Mouse (Mus musculus) common myeloid progenitor, adult 5-6 weeks (primary cell): ENCODE measurements around the gene Mthfd1. TPM values are rescaled to one million over a fixed set of nuclear protein-coding genes. Genes with fewer than 3 reads are reported as not detected.

Source experiments
- ATAC-seq: replicated peaks from 2 replicates; pipeline ENCODE4 v1.8.0; 2016; ENCODE audit warnings: low read depth, mild to moderate bottlenecking, moderate TSS enrichment, inconsistent platforms; ENCODE audit not compliant: poor library complexity, severe bottlenecking
- total RNA-seq: library from RNA; stranded (forward); fragments of 200-1000, 187-1606 nt; gene quantifications from 2 replicates; pipeline ENCODE4 v1.2.3, GENCODE M21; 2017

Mthfd1 gene
- total RNA-seq, 1 experiment from 2014 or later: 248 TPM

DNA sequence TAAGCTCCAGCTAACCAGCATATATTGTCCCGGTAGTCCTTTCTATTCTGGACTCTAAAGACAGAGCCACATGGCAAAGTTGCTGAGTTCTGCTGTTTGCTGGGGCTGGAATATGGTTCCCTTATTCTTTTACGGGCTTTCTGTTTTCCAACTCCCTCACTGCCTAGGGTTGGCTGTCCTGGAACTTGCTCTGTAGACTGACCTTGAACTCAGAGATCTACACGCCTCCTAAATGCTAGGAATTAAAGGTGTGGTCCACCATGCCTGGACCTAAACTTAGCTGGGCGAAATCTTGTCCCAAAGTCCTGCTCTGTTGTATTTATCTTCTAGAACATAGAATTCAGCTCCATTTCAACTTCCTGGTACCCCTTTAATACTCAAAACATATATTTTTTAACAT, 6.5 kb downstream of the Mthfd1 start:
- no peak for ATAC-seq

DNA sequence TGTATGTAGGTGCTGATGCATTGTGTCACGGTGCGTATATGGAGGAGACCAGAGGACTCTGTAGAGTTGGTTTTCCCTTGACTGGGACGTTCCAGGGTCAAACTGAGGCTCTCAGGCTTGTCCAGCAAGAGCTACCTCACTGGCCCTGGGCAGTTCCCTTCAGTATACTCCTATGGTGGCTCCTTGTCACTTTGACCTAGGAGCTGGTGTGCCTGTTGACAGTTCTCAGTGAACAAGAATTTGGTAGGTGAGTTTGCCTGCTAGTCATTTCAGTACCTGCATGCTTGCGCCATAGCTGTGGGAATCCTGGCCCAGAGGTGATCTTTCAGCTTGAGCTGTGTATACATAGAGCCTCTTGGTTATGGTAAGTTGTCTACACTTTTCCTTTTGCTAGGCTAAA, 7.8 kb downstream of the Mthfd1 start:
- ATAC-seq: no peak

DNA sequence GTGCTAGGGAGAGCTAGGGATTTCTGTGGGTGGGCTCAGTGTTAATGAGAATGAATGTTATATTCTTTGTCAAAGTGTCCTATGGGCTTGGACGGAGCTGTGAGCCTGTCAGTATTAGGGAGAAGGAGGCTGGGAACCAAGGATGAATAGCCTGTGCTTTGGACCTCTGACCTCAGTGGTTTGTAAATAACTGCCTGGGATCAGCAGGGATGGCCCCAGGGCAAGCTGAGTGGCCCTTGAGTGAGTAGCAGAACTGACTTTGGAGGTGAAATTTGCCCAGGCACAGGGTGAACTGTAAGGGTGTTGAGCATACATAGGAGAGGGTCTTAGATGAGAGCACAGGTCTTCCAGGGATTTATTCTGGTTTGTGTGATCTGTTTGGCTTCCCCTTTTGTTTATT, 8.8 kb downstream of the Mthfd1 start:
- ATAC-seq: no peak

DNA sequence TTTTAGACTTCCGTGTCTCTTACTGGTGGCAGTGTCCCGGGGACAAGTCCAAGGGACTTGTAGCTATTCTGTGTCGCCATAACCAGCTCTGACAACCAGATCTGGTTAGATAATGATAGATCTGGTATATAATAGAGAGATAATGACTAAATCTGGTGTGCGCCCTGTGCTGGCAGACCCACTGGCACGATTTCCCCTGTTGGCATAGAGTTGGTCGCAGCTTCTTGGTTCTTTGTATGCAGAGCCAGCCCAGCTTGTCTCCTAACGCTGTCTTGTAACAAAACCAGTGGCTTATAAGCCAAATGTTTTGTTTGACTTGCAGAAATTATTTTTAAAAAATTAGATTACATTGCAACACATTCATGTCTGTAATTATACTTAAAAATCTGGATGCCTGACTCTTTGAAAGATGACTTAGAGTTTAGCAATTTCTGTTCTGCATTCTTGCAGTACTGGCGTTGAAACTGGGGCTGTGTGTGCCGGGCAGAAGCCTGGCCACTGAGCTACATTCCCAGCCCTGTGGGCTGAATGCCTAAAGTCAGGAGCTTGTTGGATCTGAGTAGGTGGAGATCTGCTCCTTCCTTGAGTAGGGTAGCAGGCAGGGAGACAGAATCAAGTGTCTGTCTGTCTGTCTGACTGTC, 9.3 kb downstream of the Mthfd1 start:
- ATAC-seq: no peak

DNA sequence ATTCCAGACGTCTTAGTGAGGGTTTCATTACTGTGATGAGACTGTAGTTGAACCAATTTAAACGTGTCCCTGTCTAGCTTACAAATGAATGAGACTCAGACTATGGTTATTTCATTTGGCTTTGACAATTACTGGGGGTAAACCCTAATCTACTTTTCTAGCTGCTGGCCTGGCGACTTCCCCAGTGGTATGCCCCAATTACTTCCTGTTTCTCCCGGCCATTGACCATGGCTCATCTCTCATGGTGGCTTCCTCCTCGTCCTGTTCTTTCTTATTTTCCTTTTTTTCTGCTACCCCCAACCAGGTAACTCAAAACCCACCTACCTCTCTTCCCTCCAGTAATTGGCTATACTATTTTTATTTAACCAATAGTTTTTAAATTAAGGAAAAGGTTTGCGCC, 9.9 kb downstream of the Mthfd1 start:
- 0 out of 2 replicates have a peak, but pooled peaks have one; percentile 51 for ATAC-seq

DNA sequence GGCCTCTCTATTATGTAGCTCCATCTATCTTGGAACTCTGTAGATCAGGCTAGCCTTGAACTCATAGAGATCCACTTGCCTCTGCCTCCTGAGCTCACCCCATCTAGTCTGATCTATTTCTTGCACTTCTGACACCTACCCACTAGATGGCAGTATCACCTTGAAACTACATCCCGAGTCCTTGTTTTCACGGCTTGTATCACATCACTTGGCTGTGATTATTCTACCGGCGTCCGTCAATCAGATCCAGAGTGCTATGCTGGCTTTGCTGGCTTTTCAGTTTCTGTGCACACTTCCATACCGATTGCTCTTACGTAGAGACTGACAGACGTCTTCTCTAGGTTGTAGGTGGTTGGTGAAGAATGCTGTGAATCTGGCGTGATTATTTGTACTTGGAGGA, 11.8 kb downstream of the Mthfd1 start:
- ATAC-seq: peak; percentile 82

DNA sequence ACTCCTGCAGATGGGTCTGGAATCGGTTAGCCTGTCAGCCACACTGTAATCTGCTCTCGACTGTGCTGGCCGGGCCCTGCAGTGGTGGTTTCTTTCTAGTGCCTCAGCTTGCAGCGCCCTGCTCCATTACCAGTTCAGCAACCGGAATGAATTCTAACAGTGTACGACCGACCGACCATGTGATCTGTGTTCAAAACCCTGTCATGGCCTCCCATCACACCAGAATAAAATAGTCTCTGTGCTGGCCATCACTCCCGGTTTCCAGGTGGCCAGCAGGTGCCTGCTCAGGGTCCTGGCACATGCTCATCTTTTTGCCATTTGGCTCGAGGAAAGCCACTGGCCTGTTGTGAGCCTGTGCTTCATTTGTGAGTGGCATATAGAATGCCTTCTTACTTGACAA, 13.6 kb downstream of the Mthfd1 start:
- ATAC-seq: no peak

DNA sequence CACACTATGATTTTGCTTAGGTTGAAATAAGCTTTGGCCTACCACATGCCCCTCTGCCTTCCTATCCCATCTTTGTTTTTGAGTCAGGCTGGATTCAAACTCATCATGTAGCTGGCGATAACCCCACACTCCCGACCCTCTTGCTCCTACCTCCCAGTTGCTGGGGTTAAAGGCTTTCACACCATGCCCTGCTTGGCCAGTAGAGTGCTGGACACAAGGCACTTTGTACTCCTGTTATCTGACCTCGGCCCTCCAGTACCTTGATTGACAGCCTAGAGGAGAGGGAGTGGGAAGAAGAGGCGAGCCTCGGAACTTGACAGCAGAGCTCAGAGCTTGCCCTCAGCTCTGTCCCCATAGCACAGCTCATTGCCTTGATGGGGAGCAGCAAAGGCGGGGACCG, 14.1 kb downstream of the Mthfd1 start:
- no peak for ATAC-seq

DNA sequence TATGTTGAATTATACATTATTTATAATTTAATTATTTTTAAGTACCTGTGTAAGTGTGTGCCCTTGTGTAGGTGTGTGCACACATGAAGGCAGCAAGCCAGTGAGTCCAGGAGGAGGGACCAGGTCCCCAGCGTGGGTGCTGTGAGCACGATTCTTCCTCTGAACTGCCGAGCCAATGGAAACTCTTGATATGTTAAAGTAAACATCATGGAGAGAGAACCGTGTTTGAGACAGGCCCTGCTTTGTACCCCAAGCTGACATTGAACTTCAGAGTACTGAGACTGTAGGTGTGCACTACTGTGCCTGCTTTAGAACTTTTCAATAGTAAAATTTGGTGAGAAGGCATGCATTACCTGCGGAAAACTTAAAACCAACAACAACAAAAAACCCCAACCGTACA, 16.4 kb downstream of the Mthfd1 start:
- ATAC-seq: no peak

DNA sequence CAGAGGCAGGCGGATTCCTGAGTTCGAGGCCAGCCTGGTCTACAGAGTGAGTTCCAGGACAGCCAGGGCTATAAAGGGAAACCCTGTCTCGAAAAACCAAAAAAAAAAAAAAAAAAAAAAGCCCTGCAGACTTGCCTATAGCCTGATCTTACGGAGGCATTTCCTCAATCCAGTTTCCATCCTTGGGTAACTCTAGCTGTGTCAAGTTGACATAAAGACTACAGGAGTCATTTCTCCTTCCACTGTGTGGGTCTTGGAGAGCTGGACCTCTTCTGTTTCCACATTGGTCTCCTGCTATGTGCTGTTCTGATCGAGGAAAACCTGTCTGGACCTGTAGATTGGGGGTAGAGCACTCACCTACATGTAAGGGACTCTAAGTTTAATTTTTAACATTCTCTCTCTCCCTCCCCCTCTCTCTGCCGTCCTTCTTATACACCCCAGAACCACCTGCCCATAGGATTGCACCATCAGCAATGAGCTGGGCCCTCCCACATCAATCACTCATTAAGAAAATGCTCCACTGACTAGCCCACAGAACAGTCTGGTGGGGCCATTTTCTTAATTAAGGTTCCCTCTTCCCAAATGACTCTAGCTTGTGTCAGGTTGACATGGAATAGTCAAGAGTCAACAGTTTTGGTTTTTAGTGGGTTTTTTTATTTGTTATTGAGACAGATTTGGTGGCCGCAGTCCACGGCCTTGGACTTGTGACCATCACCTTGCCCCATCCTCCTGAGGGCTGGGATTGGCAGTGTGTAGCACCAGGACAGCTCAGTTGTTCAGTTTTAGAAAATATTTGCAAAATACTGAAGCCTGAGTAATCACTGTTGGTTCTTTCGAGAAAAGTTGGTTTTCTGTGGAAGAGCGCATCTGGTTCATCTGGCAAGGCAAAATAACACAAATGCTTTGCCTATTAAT, 17.8 kb downstream of the Mthfd1 start:
- no peak for ATAC-seq

DNA sequence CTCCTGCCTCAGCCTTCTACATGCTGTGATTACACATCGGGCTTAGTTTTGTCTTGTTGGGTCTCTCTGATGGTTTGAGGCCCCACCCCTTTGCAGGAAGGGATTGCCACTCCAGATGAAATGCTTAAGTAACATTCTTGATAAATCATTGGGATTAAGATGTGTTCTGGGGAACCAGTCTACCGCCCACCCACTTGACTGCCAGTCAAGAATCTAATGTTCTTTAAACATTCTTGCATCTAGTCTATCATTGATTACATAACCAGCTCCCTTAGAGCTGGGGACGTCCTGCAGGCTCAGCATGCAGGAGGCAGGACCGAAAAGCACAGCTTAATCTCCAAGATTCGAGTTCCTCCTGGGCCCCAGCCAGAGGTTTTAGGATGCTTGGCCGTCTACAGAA, 23.1 kb downstream of the Mthfd1 start:
- no peak for ATAC-seq

DNA sequence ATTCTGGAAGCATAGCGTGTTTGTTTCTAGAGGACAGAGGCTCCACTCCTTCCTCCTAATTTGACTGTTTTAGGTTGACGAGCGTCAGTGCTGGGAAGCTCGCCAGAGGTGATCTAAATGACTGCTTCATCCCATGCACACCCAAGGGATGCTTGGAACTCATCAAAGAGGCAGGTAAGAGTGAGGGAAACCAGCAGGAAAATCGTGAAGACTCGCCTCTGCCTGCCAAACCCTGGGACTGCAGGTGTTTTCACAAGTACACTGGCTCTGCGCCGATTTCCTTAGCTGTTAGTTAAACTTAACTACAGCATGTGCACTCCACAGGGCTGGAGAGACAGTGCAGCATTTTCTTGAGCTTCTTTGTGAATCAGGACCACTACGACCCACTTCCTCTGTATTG, 25.5 kb downstream of the Mthfd1 start:
- no peak for ATAC-seq

DNA sequence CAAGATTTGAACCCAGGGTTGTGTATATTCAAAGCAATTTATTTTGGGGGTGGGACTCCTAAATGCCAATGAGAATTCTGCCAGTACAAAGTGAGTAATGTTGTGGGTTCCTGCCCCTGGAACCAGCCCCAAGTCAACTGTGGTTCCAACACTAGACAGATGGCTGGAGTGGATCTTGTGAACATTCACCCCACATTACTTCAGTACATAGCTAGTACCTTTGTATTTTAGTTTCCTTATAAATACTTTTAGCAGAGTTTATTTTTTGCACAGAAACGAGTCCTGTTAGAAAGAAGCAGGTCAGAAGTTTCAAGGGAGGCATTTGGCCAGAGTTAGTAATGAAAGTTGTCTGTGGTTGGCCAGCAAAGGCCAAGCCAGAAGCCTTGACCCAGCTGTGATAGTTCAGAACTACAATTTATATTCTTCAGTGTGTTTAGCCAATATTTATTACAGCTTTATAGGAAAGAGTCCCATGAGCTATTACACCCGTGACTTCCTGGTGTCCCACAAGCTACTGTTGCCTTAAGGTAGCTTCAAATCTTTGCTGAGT, 26.1 kb downstream of the Mthfd1 start:
- ATAC-seq: no peak

DNA sequence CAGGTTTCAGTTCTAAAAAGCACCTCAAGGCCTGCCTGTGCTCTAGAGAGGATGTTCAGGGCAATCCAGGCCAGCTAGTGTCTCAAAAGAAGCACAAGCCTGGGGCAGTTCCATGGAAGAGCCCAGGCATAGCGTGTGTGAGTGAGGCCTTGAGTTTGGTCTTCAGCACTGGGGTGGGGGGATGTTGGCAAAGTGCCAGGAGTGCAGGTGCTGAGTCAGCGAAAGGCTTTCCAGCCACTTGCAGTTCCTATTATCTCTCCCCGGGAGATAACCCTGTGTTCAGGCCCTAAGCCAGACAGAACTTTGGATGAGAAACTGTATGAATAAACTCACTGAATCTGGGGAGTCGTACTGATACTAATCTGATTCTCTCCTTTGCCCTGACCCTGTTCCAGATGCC, 27.0 kb downstream of the Mthfd1 start:
- ATAC-seq: no peak

DNA sequence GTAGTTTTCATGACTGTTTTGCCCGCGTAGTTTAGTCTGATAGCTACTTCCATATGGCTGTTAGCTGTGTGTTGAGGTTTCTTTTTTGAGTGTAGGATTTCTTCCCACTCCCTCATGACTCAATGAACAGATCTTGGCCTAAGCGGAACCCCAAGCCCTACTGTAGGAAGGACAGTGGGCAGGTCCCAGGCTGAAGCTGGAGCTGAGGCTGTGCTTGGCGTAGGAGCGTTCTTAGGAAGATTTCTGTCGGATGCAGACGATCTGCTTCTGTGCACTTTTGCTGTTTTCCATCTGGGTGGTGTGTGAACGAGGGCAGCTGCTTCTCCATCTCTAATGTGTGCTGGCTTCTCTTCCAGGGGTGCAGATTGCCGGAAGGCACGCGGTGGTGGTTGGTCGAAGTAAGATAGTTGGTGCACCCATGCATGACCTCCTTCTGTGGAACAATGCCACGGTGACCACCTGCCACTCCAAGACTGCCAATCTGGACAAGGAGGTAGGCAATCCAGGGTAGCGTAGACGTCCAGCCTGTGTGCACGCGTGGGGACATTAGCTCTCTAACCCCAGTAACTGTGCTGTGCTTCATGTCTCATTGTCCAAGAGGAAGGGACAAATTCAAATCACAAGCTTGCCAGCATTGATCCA, 27.6 kb downstream of the Mthfd1 start:
- ATAC-seq: no peak

DNA sequence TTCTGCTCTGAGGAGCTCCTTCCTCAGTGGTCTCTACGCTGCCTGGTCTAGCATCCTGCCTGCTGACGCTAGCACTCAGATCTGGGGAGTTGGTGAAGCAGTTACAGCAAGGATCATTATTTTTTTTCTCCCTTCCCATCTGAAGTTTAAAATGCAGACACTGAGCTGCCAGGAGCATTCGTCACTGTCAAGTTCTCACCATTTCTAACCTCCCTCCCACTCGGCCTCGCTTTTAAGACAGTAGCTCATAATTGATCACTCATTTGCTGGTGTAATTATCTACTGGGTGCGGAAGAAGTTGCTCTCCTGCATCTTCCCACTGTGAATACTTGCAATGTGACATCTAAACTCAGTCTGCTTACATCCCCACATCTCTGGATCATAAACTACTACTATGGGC, 30.3 kb downstream of the Mthfd1 start:
- no peak for ATAC-seq

DNA sequence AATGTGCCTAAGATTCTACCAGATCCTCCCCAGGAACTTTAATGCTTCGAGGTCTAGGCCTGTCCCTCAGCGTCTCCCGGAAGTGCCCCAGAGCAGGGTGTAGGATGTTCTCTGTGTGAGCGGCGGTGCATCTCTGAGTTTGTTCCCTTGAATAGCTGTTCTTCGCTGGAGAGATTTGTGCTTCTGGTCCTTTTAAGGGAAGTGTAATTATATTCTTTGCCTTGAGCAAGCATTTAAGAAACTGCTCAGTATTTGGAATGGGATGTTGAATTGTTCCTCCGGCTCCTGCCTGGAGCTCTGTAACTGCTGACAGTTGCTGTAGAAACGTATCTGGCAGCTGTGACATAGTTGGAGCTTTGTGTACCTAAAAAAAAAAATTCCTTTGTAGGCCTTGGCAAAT, 32.9 kb downstream of the Mthfd1 start:
- no peak for ATAC-seq

DNA sequence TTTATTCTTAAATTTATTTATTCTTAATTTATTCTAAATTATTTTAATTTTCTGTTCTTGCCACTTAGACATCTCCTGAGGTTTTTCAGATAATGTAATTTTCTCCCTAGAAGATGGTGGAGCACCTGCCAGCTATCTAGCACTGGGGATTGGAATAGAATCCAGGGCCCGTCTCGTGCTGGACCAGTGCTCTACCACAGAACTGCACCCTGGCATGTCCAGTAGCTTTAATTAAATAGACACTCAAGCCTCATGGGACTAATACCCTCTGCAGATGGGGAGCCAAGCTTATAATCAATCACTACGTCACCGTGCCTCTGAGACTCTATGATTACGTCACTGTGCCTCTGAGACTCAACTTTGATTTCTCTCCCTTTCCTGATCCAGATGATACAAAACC, 33.4 kb downstream of the Mthfd1 start:
- no peak for ATAC-seq

DNA sequence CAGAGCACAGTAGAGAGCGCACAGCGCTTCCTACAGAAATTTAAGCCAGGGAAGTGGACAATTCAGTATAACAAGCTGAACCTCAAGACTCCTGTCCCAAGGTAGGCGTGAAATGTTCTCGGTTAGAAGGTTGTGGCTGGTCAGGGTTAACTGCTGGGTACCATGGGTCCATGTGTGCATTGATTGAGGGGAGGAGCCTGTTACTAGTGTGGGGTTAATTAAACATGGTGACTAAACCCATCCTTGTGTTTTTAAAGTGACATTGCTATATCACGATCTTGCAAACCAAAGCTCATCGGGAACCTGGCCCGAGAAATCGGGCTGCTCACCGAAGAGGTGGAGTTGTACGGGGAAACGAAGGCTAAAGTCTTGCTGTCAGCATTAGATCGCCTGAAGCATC, 34.3 kb downstream of the Mthfd1 start:
- no peak for ATAC-seq

DNA sequence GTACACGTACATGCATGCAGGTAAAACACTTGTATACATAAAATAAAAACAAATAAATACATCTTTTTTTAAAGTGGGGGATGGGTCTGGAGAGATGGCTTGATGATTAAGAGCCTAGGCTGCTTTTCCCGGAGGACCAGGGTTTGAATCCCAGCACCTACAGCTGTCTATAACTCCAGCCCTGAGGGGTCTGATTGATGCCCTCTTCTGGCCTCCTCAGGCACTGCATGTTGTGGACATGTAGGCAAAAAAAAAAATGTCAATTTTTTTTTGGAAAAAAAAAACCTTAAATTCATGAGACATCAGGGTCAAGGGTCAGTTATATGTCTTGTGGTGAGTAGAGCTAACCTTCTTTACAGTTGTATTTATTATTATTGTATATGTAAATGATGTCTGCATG, 35.2 kb downstream of the Mthfd1 start:
- ATAC-seq: 0 out of 2 replicates have a peak, but pooled peaks have one; percentile 39

DNA sequence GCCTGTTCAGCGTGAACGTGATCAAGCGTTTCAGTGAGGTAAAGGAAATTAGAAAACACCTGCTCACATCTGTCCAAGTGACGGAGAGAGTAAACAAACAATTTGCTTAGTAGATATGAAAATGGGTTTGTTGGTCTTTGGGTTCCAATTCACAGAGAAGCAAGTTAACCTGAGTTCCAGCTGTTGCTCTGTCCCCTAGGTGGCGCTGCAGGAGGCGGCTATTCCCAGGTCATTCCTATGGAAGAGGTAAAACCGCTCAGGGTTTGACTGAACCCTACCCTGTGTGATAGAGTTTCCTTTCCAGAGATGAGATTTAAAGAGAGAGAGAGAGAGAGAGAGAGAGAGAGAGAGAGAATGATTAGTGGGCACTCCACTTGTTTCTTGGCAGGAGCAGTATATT, 38.1 kb downstream of the Mthfd1 start:
- 0 out of 2 replicates have a peak, but pooled peaks have one; percentile 45 for ATAC-seq
